Mouse (Mus musculus) gonadal fat pad, adult 2 months (tissue): ENCODE data around the gene Srsf5. TPM values are rescaled to one million over a fixed set of nuclear protein-coding genes. Genes with fewer than 3 reads are reported as not detected.
"Not testable (repeated sequence)": the region's sequence is repeated elsewhere in the genome, so short reads cannot be mapped to it uniquely, and the experiment has no call there.

Experiments
- DNase-seq: peaks from one replicate; pipeline ENCODE4 v3.0.0-alpha.2; 2012; ENCODE audit warnings: low read depth
- polyA plus RNA-seq: library from polyadenylated mRNA; depleted of rRNA; stranded (reverse); fragments of >200 nt; gene quantifications from 2 replicates; pipeline ENCODE4 v1.2.3, GENCODE M21; 2012; rRNA removed

Srsf5 gene
- polyA plus RNA-seq = 459 and 579 TPM in 2 replicates

DNA sequence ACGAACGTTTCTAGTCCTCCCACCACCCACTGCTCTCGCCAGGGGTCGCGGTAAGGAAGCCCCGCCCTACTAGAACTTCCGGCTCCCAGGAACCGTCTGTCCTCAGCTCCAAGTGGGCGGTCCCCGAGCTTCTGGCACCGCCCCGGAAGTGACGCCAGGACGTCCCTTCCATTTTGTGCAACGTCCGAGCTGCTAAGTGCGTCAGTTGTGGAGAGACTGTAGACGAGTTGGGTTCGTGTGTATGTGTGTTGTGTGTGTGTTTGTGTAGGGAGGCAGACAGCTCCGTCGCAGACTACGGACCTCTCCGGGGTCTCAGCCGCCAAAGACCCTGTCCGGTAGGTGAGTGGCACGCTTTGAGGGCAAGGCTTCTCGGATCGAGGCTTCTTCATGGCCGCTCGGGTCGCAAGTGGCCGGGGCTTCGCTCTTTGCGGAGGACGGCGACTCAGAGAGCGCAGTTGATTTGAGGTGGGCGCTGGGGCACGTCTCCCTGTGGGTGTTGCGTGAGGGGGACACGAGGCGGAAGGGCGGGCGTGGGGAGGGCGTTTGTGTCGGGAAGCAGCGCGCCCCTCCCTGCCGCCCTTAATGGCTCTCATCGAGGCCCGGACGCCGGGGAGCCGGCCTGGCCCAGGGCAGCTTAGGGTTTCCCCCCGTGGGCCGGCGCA lies at the start of gene Srsf5:
Gene Srsf5 (plus strand): TSS at position 171 of the 662 bp plus-strand sequence.
- peak; percentile 77 for DNase-seq

- no peak for DNase-seq
These were observed 35.7 kb upstream of the Srsf5 start for GRCm38 (mm10) chr12:80909631-80910030.

GRCm38 (mm10) chr12:80917764-80918163 lies 27.5 kb upstream of the Srsf5 start:
- DNase-seq = no peak

DNA sequence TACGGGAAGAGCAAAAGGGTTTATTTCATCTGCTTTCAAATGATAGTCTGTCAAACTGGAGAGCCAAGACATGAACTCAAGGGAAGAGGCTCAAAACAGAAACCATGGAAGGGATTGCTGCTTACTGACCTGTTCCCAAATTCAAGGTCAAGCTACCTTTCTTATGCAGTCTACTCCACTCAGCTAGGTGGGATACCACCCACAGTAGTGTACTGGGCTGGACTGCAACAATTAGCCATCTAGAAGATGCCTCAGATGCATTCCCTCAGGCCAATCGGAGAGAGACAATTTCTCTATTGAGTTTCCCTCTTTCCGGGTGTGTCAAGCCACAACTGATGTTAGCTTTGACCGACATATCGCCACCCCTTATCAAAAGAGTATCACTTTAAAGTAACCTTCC lies 24.0 kb upstream of the Srsf5 start:
- no peak for DNase-seq

- no peak for DNase-seq
These were observed 22.4 kb upstream of the Srsf5 start for GRCm38 (mm10) chr12:80922869-80923268.

- DNase-seq = no peak
These were observed 21.7 kb upstream of the Srsf5 start for GRCm38 (mm10) chr12:80923602-80924001.

DNA sequence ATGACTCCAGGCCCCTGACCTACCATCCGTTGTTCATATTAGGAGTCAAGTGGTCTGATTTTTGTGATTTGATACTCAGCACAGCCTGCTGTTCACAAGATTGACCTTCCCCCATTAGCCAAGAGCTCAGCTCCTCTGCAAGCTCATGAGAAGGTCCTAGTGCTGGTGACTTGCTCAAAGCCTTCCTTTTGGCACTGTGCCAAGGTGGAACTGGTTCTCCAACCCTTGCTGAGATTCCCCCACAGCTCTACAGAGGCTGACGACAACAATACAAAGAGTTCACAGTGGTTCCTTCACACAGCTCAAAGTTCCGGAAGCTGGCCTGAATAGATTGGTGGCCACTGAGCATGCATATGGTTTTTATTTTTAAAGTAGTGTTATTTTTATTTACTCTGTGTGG lies 21.1 kb upstream of the Srsf5 start:
- peak; percentile 76 for DNase-seq

DNA sequence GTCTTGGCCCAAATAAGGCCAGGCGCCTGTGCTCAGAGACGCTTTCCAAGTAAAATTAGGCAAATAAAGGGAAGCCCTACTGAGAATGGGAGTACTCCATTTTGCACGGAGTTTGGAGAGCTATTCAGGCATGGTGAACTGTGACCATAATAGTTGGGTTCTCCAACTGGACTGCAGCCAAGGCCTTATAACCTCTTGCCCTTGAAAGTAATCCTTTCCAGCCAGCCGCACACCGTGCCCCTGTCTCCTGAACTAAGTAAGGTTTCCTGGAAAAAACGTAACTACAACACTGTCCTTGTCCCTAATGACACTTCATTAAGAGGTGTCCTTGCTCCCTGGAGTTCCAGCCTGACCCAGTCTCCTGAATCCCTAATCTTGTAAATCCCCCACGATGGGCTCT lies 19.4 kb upstream of the Srsf5 start:
- no peak for DNase-seq

DNA sequence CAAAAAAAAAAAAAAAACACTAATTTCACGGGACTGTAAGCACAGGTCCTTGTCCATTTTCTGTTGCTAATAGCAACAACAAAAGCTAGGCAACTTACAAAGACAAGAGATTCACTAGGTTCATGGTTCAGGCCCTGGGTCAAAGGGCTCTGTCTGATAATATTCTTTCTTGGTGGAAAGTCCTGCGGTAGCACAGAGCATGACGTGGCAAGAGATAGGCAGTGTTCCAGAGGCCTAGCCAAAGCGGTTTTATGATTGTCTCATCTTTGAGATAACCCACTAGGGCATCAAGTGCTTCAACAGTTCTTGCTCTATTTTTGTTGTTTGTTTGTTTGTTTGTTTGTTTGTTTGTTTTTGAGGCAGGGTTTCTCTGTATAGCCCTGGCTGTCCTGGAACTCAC lies 18.8 kb upstream of the Srsf5 start:
- no peak for DNase-seq

- no peak for DNase-seq
These were observed 17.8 kb upstream of the Srsf5 start for GRCm38 (mm10) chr12:80927518-80927917.

DNA sequence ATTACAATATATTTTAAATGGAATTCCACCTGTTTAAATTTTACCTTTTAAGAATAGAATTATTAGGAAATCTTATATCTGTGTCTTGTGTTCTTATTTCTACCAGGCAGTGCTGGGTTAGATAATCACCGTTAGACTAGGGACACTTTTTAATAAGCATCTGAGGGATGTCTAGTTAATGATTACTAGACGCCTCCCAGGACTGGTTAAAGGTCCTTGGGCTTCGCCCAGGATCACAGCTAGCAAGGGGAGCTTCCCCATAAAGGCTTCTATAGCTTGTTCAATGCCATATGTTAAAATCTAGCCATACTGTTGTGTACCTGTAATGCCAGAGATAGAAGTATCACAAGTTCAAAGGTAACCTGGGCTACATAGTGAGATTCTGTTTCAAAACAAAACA lies 16.4 kb upstream of the Srsf5 start:
- DNase-seq = no peak

GRCm38 (mm10) chr12:80930141-80930540 lies 15.2 kb upstream of the Srsf5 start:
- DNase-seq = no peak

DNA sequence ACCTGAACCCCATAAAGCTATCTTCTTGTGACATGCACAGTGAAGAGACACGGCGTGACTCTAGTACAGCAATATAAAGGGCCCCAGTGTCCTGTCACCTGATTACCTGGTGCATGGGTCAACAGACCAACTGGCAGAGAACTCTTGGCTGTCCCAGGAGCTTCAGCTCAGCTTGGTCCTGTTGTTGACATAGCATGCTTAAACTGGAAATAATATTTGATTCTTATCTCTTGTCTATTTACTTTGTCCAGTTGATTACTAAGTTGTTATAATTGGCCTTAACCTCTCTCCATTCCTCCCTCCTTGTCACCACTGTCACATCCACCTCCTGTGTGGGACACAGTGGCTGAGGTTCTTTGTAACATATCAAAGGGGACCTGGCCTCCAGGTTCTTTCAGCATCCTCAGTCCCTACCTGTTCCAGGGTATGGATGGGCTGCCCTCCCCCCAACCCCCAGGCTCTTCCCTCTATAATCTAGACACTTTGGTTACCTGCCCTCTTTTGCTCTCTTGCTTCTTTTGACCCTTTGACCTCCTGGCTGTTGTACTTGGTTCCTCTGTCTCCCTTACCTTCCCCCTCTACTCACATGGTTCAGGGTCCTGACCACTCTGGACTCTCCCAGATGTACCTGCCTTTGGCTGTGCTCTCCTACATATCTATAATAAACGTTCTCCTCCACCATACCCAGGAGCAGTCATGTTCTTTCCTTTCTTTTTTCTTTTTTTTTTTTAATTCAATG lies 13.7 kb upstream of the Srsf5 start:
- no peak for DNase-seq

DNA sequence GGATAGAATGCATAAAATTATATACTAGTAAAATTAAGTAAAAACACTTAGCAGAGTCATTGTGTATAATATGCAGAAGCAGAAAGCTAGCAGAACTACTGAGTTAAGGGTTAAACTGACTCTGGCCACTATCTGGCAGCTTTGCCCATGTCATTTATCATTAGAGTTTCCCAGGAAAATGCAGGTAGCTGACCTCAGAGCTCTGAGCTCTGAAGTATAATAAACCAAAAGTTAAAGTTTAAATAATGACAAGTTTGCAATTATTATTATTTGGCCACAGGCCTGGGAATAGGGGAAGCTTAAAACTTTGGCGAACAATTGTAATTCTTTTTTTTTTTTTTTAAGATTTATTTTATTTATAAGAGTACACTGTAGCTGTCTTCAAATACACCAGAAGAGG lies 12.4 kb upstream of the Srsf5 start:
- DNase-seq = no peak

DNA sequence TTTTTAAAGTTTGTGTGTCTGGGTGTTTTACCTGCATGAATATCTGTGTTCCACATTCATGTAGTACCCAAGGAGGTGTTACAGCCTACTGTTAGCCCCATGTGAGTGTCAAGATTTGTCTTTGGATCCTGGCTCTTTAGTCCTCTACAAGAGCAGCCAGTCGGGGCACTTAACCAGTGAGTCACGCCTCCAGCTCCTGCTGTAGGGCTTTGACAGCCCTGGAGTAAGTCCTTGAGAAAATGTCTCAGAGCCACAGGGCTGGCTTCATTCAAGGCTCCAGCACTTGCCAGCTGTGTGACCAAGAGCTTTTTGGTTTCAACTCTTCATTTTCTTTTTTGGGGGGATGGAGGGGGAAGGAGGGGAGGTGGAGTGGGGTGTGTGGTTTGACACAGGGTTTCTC lies 8.6 kb upstream of the Srsf5 start:
- DNase-seq = no peak

DNA sequence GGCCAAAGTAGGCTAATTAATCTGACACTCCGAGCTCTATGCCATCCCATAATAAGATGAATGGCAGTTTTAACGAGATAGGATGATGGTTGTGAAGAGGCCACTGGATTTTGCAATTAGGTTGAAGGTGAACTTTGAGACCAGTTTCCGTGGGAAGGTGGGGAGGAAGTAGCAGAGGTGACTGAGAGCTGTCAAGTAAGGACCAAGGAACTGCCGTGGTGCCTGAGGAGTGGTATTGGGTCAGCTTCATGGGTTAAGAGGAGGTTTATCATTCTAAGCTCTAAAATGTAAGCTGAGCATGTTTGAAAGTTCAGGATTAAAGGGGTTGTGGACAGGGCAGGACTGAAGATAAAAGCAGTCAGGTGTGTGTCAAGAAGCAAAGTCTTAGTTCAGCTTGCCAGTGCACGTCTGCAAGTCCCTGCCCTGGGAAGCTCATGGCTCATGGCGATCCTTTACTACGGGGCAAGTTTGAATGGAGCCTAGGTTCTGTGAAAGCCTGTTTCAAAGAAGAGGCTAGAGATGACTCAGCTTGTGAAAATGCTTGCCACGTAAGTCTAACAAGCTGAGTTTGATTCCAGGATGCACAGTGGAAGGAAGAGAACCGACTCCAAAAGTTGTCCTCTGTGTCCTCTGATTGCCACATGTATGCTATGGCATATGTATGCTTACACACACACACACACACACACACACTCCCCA lies 7.8 kb upstream of the Srsf5 start:
- DNase-seq = no peak

DNA sequence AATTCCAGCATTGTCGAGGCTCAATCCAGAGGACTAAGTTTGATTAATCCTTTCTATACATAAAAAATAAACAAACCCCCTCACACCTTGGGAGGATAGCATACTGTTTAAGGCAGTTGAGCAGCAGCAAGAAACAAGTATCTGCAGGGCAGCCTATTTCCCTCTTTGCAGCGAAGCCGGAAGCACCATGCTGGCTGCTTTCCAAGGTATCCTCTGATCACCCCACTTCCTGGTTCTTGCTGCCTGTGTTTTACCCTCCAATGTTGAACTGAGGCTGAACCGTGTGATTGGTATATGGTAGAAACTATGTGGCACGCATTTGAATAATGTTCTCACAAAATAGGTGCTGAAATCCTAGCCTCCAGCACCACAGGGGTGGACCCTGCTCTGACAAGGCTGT lies 6.7 kb upstream of the Srsf5 start:
- no peak for DNase-seq

- DNase-seq = no peak
These were observed 6.1 kb upstream of the Srsf5 start for GRCm38 (mm10) chr12:80939165-80939564.

GRCm38 (mm10) chr12:80941886-80942285 lies 3.4 kb upstream of the Srsf5 start:
- DNase-seq = no peak

DNA sequence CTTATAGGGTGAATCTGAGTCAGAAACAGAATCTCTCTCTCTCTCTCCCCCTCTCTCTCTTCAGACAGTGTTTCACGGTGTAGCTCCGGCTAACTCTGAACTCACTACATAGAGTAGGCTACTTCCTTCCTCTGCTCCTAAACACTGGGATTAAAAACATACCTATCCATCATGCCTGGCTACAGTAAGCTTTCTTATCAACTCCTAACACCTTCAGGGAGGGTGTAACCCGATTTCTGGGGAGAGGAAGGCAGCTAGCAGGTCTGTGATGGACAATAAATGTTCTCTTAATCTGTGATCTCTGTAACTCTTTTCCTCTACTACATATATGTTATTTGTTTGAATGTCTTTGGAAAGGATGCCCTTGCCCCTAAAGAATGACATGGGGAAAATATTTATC lies 1.9 kb upstream of the Srsf5 start:
- no peak for DNase-seq

DNA sequence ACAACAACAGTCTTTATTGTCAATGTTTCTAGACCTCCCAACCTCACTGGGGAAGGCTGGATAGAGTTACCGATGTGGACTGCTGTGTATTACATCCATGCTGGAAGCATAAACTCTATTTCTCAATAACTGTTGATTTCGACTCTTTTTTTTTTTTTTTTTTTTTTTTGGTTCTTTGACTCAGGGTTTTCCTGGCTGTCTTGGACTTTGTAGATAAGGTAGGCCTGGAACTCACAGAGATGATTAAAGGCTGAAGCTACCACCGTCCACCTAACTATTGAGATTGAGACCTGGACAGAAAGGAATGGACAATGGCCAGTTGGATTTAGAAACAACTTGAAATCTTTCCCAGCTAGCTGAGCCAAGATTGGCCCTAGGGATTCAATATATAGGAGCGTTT lies 1.1 kb upstream of the Srsf5 start:
- DNase-seq = no peak

DNA sequence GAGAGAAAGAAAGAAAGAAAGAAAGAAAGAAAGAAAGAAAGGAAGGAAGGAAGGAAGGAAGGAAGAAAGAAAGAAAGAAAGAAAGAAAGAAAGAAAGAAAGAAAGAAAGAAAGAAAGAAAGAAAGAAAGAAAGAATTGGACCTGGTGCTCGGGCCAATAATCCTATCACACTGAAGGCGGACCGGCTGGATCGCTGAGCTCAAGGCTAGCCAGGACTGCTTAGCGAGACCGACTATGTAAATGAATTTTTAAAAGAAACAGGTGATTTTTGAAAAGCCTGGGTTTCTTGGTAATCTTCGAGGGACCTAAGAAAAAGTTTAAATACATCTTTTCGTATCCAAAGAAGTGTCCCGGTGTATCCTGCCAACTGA lies 356 bp upstream of the Srsf5 start:
- not testable (repeated sequence) for DNase-seq

DNA sequence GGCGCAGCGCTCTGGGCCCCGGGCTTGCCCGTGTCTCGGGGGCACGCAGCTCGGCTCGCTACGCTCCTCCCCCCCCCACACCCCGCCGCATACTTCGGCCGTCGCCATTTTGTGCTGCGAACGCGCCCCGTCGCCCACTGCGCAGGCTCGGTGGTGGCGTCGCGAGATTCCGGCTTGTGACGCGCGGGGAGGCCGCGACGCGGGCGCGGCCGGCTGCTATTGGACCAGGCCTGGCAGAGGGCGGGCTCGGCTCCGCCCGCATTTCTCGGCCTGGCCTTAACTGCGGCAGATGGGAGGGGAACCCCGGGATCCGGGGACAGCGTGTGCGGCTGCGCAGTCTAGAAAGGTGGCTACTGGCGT lies 672 bp downstream of the Srsf5 start:
- no peak for DNase-seq
